Mouse (Mus musculus) cerebellum, adult 18-20 months (tissue): ENCODE measurements around the gene Spindoc.

ENCODE experiments used
- DNase-seq, 2 experiments: peaks; one replicate each; pipeline ENCODE4 v3.0.0; 2021

The Spindoc gene

GRCm38 (mm10) chr19:7382903-7383865 lies at the start of gene Spindoc:
Gene Spindoc (minus strand): TSS chr19:7382994.
- DNase-seq = peak; percentile 99

DNA sequence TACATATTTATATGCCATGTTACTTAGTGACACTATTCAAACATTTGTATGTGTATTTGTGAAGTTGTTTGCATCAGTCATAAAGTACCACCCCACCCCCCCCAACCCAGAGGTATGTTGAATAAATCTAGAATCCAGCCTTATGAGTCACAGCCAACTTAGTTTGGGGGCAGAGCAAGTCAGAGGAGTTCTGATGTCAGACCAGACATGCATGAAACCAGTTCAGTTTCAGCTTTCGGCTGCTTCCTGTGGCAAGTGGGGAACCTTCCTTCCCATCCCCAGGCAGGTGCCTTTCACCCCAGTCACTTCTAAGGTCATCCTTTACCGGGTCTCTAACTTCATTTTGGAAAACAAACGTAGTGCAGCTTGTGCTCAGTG lies 42.6 kb upstream of the Spindoc start:
- no peak for DNase-seq

DNA sequence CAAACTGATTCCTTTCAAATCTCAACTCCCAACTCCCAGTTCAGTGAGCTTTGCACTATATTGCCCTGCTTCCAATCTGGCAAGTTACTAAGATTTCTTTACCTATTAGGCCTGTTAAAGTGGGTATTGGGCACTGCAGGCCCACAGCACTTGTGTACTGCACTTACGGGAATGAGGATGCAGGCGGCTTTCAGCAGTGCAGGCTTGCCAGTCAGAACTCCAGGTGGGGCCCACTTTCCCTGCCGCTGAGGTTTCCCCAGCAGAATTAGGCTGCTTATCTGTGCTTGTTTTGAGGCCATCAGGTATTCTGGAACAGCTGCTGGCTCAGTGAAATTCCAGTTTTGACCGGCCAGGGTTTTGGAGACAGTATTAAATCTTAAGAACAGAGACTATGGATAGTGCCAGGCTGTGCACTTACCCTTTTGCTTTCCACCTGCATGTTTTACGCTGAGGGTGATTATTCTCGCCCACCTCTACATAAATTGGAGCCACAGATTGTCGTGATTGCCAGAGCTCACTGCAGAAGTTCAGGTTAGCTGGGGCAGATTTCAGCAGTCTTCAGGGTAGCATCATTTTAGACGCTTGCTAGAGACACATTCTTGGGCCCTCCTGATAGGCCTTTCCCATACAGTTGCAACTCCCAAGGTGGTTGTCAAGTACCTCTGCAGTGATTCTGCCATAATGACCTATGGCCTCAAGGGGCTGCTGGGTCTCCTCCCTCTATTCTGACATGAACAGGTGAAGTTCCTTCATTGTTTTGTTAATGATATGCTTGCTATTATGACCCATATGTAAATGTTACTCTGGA lies 42.0 kb upstream of the Spindoc start:
- no peak for DNase-seq

DNA sequence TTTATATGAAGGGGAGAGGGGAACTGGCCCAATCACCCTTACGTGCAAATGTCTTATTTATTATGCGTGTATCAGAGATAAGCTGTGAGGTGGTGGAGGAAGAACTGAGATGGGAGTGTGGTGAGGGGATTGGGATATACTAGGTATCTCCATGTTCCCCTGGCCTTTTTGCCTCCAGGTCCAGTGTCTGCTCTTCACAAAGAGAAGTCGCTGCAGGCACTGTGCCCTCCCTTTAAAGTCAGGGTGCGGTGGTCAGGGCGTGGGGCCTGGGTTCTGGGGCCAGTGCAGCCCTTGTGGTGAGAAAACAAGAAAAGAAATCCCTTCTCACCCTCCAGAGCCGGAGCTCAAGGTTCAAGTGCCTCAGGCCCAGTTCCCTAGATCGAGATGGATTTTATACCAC lies 41.3 kb upstream of the Spindoc start:
- DNase-seq = no peak

GRCm38 (mm10) chr19:7423656-7424030 lies 40.8 kb upstream of the Spindoc start:
- no peak for DNase-seq

- DNase-seq = peak; percentile 55 to 83
Measured at GRCm38 (mm10) chr19:7423028-7423655, 40.3 kb upstream of the Spindoc start.

- DNase-seq = no peak
Measured at GRCm38 (mm10) chr19:7422656-7423027, 39.8 kb upstream of the Spindoc start.

- DNase-seq = peak; percentile 66 to 71
Measured at GRCm38 (mm10) chr19:7421602-7422591, 39.1 kb upstream of the Spindoc start.

- DNase-seq = peak in 1 of 2 experiments; percentile 11
Measured at GRCm38 (mm10) chr19:7420841-7421601, 38.2 kb upstream of the Spindoc start.

DNA sequence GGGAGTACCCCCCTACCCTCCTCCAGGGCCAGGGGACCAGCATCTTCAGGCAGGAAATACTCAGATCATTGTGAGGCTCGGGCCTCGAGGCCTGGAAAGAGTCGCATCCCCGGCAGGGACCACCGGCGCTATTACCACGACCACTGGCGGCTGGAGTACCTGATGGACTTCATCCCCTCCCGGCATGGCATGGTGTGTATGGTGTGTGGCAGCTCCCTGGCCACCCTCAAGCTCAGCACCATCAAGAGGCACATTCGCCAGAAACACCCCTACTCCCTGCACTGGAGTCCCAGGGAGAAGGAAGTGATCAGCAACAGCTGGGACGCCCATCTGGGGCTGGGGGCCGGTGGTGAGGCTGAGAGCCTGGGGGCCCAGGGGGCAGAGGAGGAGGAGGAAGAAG lies 37.3 kb upstream of the Spindoc start:
- no peak for DNase-seq

DNA sequence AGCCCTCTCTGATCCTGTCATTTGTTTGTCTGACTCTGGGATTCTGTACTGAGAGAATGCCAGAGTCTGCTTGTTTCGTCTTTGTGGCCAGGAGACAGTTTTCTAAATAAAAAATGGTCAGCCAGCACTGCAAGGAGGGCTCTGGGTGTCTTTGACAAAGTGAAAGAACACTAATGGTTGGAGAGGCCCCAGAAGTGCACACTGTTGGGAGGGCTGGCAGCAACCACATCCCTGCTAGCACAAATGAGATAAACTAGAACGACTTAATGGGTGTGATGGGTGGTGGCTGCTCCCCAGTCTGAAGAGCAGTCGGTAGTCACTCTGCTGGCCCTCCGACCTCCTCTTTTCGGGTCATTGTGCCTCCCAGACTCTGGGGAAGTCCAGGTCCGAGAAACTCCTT lies 36.3 kb upstream of the Spindoc start:
- DNase-seq = no peak

DNA sequence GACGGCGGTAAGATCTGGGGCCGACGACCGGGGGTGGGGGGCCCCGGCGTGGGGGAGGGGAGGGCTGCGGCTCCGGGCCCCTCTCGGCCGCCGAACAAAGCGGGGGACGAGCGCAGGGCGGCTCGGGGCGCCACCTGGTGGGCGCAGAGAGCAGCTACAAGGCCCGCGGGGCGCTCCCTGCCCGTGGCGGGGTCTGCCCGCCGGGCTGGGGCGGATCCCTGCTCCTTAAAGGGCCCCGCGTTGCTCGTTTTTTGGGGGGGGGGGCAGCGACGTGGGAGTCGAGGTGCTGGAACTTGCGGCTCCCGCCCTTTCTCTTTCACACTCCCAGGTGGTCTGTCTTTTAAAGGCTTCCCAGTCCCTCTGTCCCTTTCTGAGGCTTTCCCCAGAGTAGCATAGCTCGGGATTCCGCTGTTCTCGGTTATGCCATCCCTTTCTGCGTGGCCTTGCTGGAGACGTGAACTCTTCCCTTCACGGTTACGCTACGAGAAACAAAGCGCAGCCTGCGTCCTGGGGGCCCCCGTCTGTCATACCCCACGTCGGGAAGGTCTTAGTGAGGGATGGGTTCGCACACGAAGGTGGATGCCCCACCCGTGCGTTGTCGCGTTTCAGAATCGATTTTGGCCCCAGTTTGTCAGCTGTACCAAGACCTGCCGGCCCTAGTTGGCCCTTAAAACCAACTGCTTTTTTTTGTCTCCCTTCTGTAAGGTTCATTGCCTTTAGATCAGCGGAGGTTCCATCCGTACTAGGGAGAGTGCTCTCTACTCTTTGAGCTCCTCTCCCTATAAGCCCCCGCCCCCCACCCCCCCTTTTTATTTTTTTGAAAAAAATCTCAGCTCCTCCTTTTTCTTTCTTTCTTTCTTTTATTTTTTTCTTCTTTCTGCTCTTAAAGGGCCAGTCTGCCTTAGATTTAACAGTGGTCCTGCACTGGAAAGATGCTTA lies 35.4 kb upstream of the Spindoc start:
- peak; percentile 62 to 88 for DNase-seq

DNA sequence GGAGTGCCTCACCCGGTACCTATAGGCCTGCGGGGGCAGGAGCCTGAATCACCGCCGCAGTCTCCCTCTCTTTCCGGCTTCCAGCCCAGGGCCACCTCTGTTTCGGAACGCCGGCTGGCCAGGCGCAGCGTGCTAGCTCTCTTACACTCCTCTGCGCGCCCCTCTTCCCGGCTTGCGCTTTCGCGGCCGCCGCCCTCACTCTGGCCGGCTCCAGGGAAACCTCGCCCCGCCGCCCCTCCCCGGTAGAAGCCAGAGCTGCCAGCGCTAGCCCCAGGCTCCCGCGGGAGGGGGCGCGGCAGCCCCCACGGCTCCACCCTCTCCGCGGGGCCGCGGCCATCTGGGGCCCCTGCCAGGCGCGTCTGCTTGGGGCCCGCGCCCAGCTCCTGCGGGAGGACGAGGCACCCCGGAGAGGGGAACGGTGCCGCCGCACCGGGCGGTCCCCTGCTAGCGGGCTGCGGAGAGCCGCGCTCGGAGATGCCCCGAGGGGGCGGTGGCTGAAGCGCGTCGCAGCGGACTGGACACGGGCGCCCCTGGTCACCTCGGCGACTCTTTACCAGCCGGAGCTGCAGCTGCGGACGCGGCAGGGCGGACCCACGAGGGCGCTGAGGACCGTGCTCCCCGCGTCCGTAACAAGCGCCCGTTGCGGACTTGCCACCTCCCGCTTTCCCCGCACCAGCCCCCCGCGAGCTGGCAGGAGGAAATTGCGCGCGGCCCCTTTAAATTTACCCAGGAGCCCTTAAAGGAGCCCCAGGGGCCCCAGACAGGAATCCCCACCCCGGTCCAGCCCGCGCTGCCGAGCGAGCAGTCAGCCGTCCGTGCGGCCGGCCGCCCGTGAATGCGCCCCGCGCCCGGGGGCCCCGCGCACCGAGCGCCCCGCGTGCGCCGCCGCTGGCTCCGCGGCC lies 34.3 kb upstream of the Spindoc start, which contains the start of gene 2700081O15Rik:
Gene 2700081O15Rik, plus strand, starts transcription at position 792 of the 902 bp plus-strand sequence.
- DNase-seq = peak; percentile 62 to 66

DNA sequence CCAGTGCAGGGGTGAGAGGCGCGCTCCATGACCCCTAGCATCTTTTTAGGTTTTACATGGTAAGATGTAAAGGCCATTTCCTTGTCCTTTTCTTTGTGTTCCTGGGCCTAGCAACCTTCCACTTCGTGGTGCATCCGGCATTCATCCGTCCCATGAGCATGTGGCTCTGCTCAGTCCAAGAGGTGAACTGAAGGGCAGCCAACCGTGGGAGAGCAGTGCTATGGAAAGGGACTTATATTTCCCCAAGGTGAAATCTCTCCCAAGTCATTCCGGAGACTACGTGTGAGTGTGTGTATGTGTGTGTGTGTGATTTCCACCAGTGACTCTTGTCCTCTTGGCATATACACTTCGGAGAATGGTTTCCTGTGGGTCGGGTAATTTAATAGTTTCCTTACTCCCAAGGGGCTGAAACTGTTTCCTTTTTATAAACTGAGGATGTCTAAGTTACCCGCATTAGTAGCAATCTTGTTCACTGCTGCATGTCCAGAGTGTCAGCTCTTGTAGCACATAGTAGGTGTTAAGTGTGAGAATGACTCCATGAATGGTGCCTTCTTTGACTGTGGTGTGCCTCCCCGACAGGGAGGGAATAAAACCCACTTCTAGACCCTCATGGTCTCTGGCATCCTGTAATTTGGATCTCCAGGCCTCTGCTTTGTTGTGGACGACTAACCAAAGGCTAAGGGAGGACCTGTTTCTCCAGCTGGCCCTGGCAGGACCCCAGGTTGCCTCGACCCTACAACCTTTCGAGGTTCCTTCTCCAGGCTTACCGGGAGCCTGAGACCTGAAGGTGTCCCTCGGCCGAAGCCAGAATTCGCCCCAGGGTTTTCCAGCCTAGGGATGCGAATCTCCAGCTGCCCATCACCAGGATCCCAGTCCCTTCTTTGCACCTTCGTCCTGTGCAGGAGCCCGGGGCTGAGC lies 33.4 kb upstream of the Spindoc start:
- no peak for DNase-seq

- DNase-seq = no peak
Measured at GRCm38 (mm10) chr19:7412361-7412760, 29.6 kb upstream of the Spindoc start.

DNA sequence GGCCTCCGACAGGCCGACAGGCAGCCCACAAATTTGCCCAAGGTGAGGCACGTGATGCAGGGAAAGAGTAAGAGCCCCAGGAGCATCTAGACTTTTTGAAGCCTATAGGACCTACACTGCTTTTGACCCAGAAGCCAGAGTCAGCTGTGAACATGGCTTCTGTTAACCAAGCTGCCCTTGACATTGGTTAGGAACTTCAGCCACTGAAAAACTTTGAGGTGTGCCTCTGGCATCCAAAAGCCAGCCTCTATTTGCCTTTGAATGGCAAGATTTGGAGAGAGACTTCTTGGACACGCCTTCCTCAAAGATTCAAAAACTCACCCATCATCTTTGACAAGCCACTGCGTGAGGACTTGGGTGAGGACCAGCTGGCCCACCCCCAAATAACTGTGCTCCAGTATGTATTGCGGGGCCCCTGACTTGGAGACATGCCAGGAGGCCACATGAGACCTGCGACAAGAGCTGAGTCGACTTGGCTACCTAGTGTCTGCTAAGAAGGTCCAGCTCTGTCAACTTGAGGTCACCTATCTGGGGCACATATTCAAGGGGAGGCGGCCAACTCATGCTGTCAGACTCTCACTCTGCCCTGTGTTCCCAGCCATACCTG lies 21.9 kb upstream of the Spindoc start:
- no peak for DNase-seq

DNA sequence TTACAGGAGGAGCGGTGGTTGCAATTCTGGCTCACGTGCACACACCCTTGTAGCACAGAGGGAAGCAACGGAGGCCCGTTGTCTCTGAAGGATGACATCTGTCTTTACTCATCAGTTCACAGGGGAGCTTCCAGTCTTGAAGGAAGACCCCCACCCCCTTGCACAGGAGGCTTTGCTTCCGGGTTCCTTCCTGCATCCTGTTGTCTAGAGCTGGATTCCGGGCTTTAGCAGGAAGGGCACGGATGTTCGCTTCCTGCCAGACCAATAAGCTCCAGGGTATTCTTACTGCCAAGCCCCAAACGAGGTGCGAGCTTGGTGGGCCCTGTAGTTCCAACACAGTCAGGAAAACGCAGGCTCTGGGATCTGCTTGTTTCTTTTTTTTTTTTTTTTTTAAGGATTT lies 17.8 kb upstream of the Spindoc start:
- no peak for DNase-seq
